13 mouse cellular contexts compared by ENCODE assay signal in genomic region chr5:138683023-138683766, GRCm38 (mm10).
DNase-seq lines count a peak whose midpoint lies in the region; ATAC-seq and TF ChIP-seq lines count a peak whose summit lies in the region.
"Had no signal": no experiment of that assay in that cellular context is flagged by ENCODE, and none has a peak within 500 bp of the region (broad histone marks: within the 10 kb centered on the region; RNA-seq: fewer than 3 reads in every experiment).

No protein-coding gene starts in this region.

- no peak for DNase-seq in heart, postnatal 25 days (ENCODE audit: low spot score)
- DNase-seq in lung, postnatal 0 days (ENCODE audit: low spot score): peak; percentile 19
- DNase-seq in lung, postnatal 14 days: no peak
- DNase-seq in kidney, postnatal 36 days: peak; percentile 9 to 18
- DNase-seq in ovary, postnatal 14 days (ENCODE audit: low spot score): no peak
- DNase-seq in c-Kit-positive CD71-positive TER-119-positive erythroid progenitor cells, embryonic 14.5 days (ENCODE audit: low spot score): no peak
- DNase-seq: cerebellum, postnatal 14 days; thymus, adult 2 months had no signal

- H3K27me3 ChIP-seq in heart, embryonic 15.5 days: no peaks in the 10 kb centered on the region
- H3K27me3 ChIP-seq in lung, postnatal 0 days (replicated peaks; ENCODE audit: insufficient read depth, low read length): no peaks in the 10 kb centered on the region
- no peaks in the 10 kb centered on the region for H3K27me3 ChIP-seq in forebrain, embryonic 12.5 days

- no peak overlapping the region for H3K4me3 ChIP-seq in heart, embryonic 15.5 days
- H3K4me3 ChIP-seq in lung, postnatal 0 days (ENCODE audit: low read depth, low read length): no peak overlapping the region
- no peak overlapping the region for H3K4me3 ChIP-seq in forebrain, embryonic 12.5 days (replicated peaks)
- H3K4me3 ChIP-seq: hindbrain, embryonic 10.5 days; limb, embryonic 10.5 days had no signal

- no peak for TF ChIP-seq CTCF in lung, postnatal 0 days (IDR thresholded peaks at IDR 0.05)

- H3K4me2 ChIP-seq in heart, embryonic 15.5 days: no peak overlapping the region
- no peak overlapping the region for H3K4me2 ChIP-seq in lung, postnatal 0 days (replicated peaks; ENCODE audit: low read depth, low read length)
- no peak overlapping the region for H3K4me2 ChIP-seq in forebrain, embryonic 12.5 days
- H3K4me2 ChIP-seq: midbrain, embryonic 11.5 days had no signal

- peaks cover 6% of the 10 kb centered on the region; the same call in 1 of the 2 replicates for H3K4me1 ChIP-seq in heart, embryonic 15.5 days (replicated peaks)
- H3K4me1 ChIP-seq in lung, postnatal 0 days (ENCODE audit: insufficient read depth, low read depth, low read length): no peaks in the 10 kb centered on the region
- no peaks in the 10 kb centered on the region for H3K4me1 ChIP-seq in forebrain, embryonic 12.5 days
- H3K4me1 ChIP-seq: hindbrain, embryonic 10.5 days; limb, embryonic 10.5 days had no signal

- H3K9ac ChIP-seq in heart, embryonic 15.5 days: 0 out of 2 replicates have a peak overlapping the region, but pooled peaks have one; percentile 10
- H3K9ac ChIP-seq in lung, postnatal 0 days (replicated peaks; ENCODE audit: low read depth): no peak overlapping the region
- no peak overlapping the region for H3K9ac ChIP-seq in forebrain, embryonic 12.5 days

- H3K9me3 ChIP-seq in heart, embryonic 15.5 days (replicated peaks): no peaks in the 10 kb centered on the region
- H3K9me3 ChIP-seq in lung, postnatal 0 days (ENCODE audit: low read length): no peaks in the 10 kb centered on the region
- no peaks in the 10 kb centered on the region for H3K9me3 ChIP-seq in forebrain, embryonic 12.5 days
- H3K9me3 ChIP-seq: hindbrain, embryonic 10.5 days; limb, embryonic 10.5 days had no signal

- no peak for ATAC-seq in heart, embryonic 15.5 days (replicated peaks; ENCODE audit: insufficient number of reproducible peaks, insufficient read depth, low FRiP score, low read depth)
- peak; percentile 33; the same call in 1 of the 2 replicates for ATAC-seq in lung, postnatal 0 days
- no peak for ATAC-seq in forebrain, embryonic 12.5 days (ENCODE audit: low FRiP score)

- no peak overlapping the region for H3K27ac ChIP-seq in heart, embryonic 15.5 days
- no peak overlapping the region for H3K27ac ChIP-seq in lung, postnatal 0 days (ENCODE audit: low read length)
- H3K27ac ChIP-seq in forebrain, embryonic 12.5 days: no peak overlapping the region
- H3K27ac ChIP-seq: hindbrain, embryonic 10.5 days; limb, embryonic 10.5 days had no signal

- no peak for TF ChIP-seq EP300 in lung, postnatal 0 days (IDR thresholded peaks at IDR 0.05)

- H3K36me3 ChIP-seq in heart, embryonic 15.5 days: no peaks in the 10 kb centered on the region
- H3K36me3 ChIP-seq in lung, postnatal 0 days (ENCODE audit: insufficient read depth, low read length): no peaks in the 10 kb centered on the region
- no peaks in the 10 kb centered on the region for H3K36me3 ChIP-seq in forebrain, embryonic 12.5 days (replicated peaks)
- H3K36me3 ChIP-seq: hindbrain, embryonic 10.5 days; limb, embryonic 10.5 days had no signal

- intact Hi-C loops in heart, postnatal 25 days (cut with DNase I): no loop called here

- 42% methylated on average over 8 of the region's 8 CpGs for WGBS in heart, embryonic 15.5 days
- 46% methylated on average over 8 of the region's 8 CpGs for WGBS in lung, postnatal 0 days
- WGBS in forebrain, embryonic 12.5 days: 74% methylated on average over 8 of the region's 8 CpGs

Comparison
In these comparisons a context has a peak if more than half of its experiments do, and no peak if none do; other contexts are left out.
1. DNase-seq: peak in lung, postnatal 0 days (single experiment) and kidney, postnatal 36 days (2 of 2); none in heart, postnatal 25 days (single experiment), lung, postnatal 14 days (single experiment), ovary, postnatal 14 days (single experiment) and c-Kit-positive CD71-positive TER-119-positive erythroid progenitor cells, embryonic 14.5 days (single experiment).